Mouse (Mus musculus) MEL (cell line): ENCODE data around the gene Pear1. TPM values are rescaled to one million over a fixed set of nuclear protein-coding genes. Genes with fewer than 3 reads are reported as not detected.
A peak's percentile ranks its signal among the peaks of the same experiment; 100 is the strongest.

Experiments
- DNase-seq: peaks from one replicate; pipeline ENCODE4 v3.0.0; 2011; ENCODE audit warnings: low read depth, low spot score
- H3K27ac ChIP-seq: 2 replicates; pipeline ENCODE4 v1.5.1; 2012; ENCODE audit warnings: low read depth, mild to moderate bottlenecking, control low read depth, low read length, moderate library complexity; ENCODE audit not compliant: control insufficient read depth
- H3K27me3 ChIP-seq, 2 experiments: fragments of 150-350 bp in 1 of 2; sonication (generic) in 1 of 2; 2 replicates each; pipeline ENCODE4 v1.6.1; 2012; ENCODE audit warnings: low read length in 2 of 2, mild to moderate bottlenecking in 2 of 2, improper control_type of control experiment in 1 of 2, moderate library complexity in 1 of 2; ENCODE audit not compliant: insufficient read depth in 2 of 2, control insufficient read depth in 1 of 2
- H3K36me3 ChIP-seq, 2 experiments: 2 replicates each; pipeline ENCODE4 v1.6.1; 2012 to 2014; ENCODE audit warnings: low read length in 2 of 2, improper control_type of control experiment in 1 of 2, inconsistent platforms in 1 of 2, mild to moderate bottlenecking in 1 of 2; ENCODE audit not compliant: insufficient read depth in 2 of 2, control insufficient read depth in 1 of 2
- H3K4me1 ChIP-seq, 2 experiments: fragments of 150-350 bp in 1 of 2; sonication (generic) in 1 of 2; 2 replicates each; pipeline ENCODE4 v1.6.1; 2012; ENCODE audit warnings: low read length in 2 of 2, improper control_type of control experiment in 1 of 2, mild to moderate bottlenecking in 1 of 2; ENCODE audit not compliant: insufficient read depth in 2 of 2, control insufficient read depth in 1 of 2
- H3K4me3 ChIP-seq, 2 experiments: fragments of 150-350 bp in 1 of 2; sonication (generic) in 1 of 2; 2 replicates each; pipeline ENCODE4 v1.5.1; 2012; ENCODE audit warnings: low read depth in 2 of 2, low read length in 2 of 2, mild to moderate bottlenecking in 2 of 2, moderate library complexity in 2 of 2, control low read depth in 1 of 2, improper control_type of control experiment in 1 of 2; ENCODE audit not compliant: control insufficient read depth in 1 of 2, insufficient read depth in 1 of 2
- H3K79me2 ChIP-seq: 2 replicates; pipeline ENCODE4 v1.6.1; 2012; ENCODE audit warnings: mild to moderate bottlenecking, low read length, moderate library complexity; ENCODE audit not compliant: control insufficient read depth, poor library complexity, insufficient read depth
- H3K9ac ChIP-seq: 2 replicates; pipeline ENCODE4 v1.6.1; 2012; ENCODE audit warnings: low read depth, mild to moderate bottlenecking, control low read depth, low read length, moderate library complexity; ENCODE audit not compliant: control insufficient read depth, poor library complexity, severe bottlenecking
- H3K9me3 ChIP-seq: fragments of 150-350 bp; sonication (generic); replicated peaks from 2 replicates; pipeline ENCODE4 v1.6.1; 2012; ENCODE audit warnings: mild to moderate bottlenecking, low read length, improper control_type of control experiment, moderate library complexity; ENCODE audit not compliant: insufficient read depth
- CHD1 ChIP-seq: IDR thresholded peaks from 2 replicates; pipeline ENCODE4 v1.6.1; 2012; ENCODE audit warnings: low read depth, mild to moderate bottlenecking, inconsistent platforms, low read length, improper control_type of control experiment
- CHD2 ChIP-seq: IDR thresholded peaks from 2 replicates; pipeline ENCODE4 v1.6.1; 2011; ENCODE audit warnings: low read length, improper control_type of control experiment
- ELF1 ChIP-seq: IDR thresholded peaks from 2 replicates; pipeline ENCODE4 v1.6.1; 2014; ENCODE audit warnings: low read depth, mild to moderate bottlenecking, inconsistent platforms, low read length, improper control_type of control experiment, moderate library complexity
- GATA1 ChIP-seq: IDR thresholded peaks from 2 replicates; pipeline ENCODE4 v1.6.1; 2011; ENCODE audit warnings: low read depth, low read length, improper control_type of control experiment
- MAX ChIP-seq: IDR thresholded peaks from 2 replicates; pipeline ENCODE4 v1.6.1; 2011; ENCODE audit warnings: low read length, improper control_type of control experiment
- MXI1 ChIP-seq: IDR thresholded peaks from 2 replicates; pipeline ENCODE4 v1.6.1; 2011; ENCODE audit warnings: mild to moderate bottlenecking, low read depth, low read length, improper control_type of control experiment
- MYB ChIP-seq: IDR thresholded peaks from 2 replicates; pipeline ENCODE4 v1.6.1; 2011; ENCODE audit warnings: mild to moderate bottlenecking, low read depth, low read length, improper control_type of control experiment
- NRF1 ChIP-seq: IDR thresholded peaks from 2 replicates; pipeline ENCODE4 v1.6.1; 2014; ENCODE audit warnings: low read depth, mild to moderate bottlenecking, inconsistent platforms, low read length, improper control_type of control experiment, moderate library complexity; ENCODE audit not compliant: poor library complexity, insufficient read depth, severe bottlenecking
- POLR2AphosphoS2 ChIP-seq: IDR thresholded peaks from 2 replicates; pipeline ENCODE4 v1.6.1; 2011; ENCODE audit warnings: low read length, improper control_type of control experiment
- POLR2AphosphoS5 ChIP-seq: IDR thresholded peaks from 2 replicates; pipeline ENCODE4 v1.6.1; 2012; ENCODE audit warnings: low read depth, borderline replicate concordance, mild to moderate bottlenecking, inconsistent platforms, low read length, moderate library complexity, mixed read lengths
- RCOR1 ChIP-seq: IDR thresholded peaks from 2 replicates; pipeline ENCODE4 v1.6.1; 2012; ENCODE audit warnings: low read depth, mild to moderate bottlenecking, inconsistent platforms, low read length, improper control_type of control experiment
- TAL1 ChIP-seq: IDR thresholded peaks from 2 replicates; pipeline ENCODE4 v1.6.1; 2012; ENCODE audit warnings: mild to moderate bottlenecking, inconsistent platforms, low read length, moderate library complexity, mixed read lengths
- TCF12 ChIP-seq: IDR thresholded peaks from 2 replicates; pipeline ENCODE4 v1.6.1; 2014; ENCODE audit warnings: low read depth, mild to moderate bottlenecking, inconsistent platforms, low read length, improper control_type of control experiment, moderate library complexity
- USF2 ChIP-seq, 2 experiments: IDR thresholded peaks; 2 replicates each; pipeline ENCODE4 v1.6.1; 2011 to 2012; ENCODE audit warnings: improper control_type of control experiment in 2 of 2, low read length in 2 of 2, borderline replicate concordance in 1 of 2, inconsistent platforms in 1 of 2, low read depth in 1 of 2, mild to moderate bottlenecking in 1 of 2; ENCODE audit not compliant: insufficient read depth in 1 of 2
- ZC3H11A ChIP-seq: IDR thresholded peaks from 2 replicates; pipeline ENCODE4 v1.6.1; 2012; ENCODE audit warnings: low read depth, mild to moderate bottlenecking, inconsistent platforms, low read length, improper control_type of control experiment
- polyA plus RNA-seq, 2 experiments: library from polyadenylated mRNA; stranded (reverse) in 1 of 2; unstranded in 1 of 2; fragments of >175 nt in 1 of 2; fragments of >200 nt in 1 of 2; gene quantifications; 2 replicates each; pipeline versions ENCODE4 v1.2.1 to v1.2.4; 2012; ENCODE audit warnings: low replicate concordance in 2 of 2, low read depth in 1 of 2; ENCODE audit not compliant: insufficient read length in 2 of 2, insufficient read depth in 1 of 2, missing spikeins in 1 of 2
- total RNA-seq: library from RNA; depleted of rRNA; stranded (reverse); fragments of 300-350 nt; gene quantifications from 2 replicates; pipeline ENCODE4 v1.2.3, GENCODE M21; 2012

Gene Pear1
- total and polyA plus RNA-seq, 3 experiments, result 0.35 to 1.0 TPM; not detected in 1

DNA sequence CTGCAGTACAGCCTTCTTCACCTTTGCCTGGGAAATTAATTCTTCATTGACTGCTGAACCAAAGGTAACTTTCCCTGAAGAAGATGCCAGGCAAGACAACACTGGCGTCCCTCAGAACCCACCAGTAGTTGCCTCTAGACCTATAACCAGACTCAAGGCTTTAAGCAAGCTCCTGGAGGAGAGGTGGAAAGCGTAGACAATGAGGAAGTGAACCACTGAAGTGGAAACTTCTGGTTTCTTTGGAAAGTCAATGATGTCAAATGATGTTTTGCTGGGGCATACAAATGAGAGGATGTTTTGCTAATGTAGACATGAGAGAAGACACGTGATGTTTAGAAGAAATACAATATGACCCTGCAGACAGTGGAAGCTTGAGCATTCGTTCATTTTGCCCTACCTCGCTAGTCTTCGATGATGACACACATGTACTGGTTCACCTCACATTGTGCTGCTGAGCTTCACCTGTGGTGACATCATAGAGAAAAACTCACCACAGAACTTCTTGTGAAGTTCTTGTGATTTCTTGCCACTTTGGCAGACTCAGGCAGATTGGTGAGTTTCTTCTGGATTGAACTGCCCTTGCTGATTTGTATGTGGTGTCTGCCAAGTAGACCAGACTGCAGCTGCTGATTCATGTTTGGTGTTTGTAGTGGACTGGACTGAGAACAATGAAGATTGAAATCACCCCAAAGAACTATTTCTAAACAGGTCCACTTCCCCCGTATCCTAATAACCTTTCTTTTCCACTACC, 8.2 kb upstream of the Pear1 start:
- Histone ChIP-seq H3K36me3 (0 out of 4 replicates have a peak, but pooled peaks cover 0 to 2% of the 10 kb centered on the region in 2 experiments), H3K4me3 (no peak overlapping the region), H3K79me2 (no peaks in the 10 kb centered on the region), H3K4me1 (no peaks in the 10 kb centered on the region), H3K9me3 (no peaks in the 10 kb centered on the region), H3K27ac (no peak overlapping the region), H3K27me3 (peaks cover 0 to 5% of the 10 kb centered on the region in 2 experiments; a peak in 2 of 4 replicates), H3K9ac (no peak overlapping the region)
- TF ChIP-seq NRF1 (no peak), TCF12 (no peak), RCOR1 (no peak), POLR2AphosphoS5 (no peak), POLR2AphosphoS2 (no peak), CHD2 (no peak), MYB (no peak), TAL1 (no peak), ELF1 (no peak), MXI1 (no peak), USF2 (IDR thresholded peaks at IDR 0.05; ENCODE audit: borderline replicate concordance in 1 of 2, insufficient read depth in 1 of 2, low read depth in 1 of 2, low read length in 2 of 2) (no peak), ZC3H11A (no peak), CHD1 (no peak), MAX (no peak)
- DNase-seq, result no peak

DNA sequence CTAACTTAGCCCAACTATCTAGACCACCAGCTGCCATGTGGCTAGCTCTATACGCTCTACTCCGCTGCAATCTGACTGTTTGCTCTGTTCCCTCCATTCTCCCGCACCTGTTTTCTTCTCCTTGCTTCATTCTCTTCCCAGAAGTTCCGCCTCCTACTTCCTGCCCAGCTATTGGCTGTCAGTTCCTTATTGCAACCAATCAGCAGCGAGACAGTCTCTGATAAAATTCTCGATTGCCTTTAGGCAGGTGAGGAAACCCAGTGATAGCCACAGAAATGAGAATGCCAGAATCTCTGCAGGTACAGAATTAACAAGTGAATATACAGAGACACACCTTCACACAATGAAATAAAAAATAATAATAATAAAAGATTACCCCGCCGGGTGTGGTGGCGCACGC, 4.9 kb upstream of the Pear1 start:
- Histone ChIP-seq H3K36me3 (0 out of 4 replicates have a peak, but pooled peaks cover 0 to 2% of the 10 kb centered on the region in 2 experiments), H3K27ac (no peak overlapping the region), H3K4me1 (no peaks in the 10 kb centered on the region), H3K27me3 (peaks cover 0 to 5% of the 10 kb centered on the region in 2 experiments; a peak in 2 of 4 replicates), H3K9ac (no peak overlapping the region), H3K9me3 (no peaks in the 10 kb centered on the region), H3K79me2 (no peaks in the 10 kb centered on the region), H3K4me3 (no peak overlapping the region)
- DNase-seq, result peak; percentile 55
- TF ChIP-seq GATA1, result peak; percentile 56
- no peak for TF ChIP-seq MYB
